Mouse (Mus musculus) myocyte (in vitro differentiated cells): ENCODE data around the gene Bicdl2. TPM values are rescaled to one million over a fixed set of nuclear protein-coding genes. Genes with fewer than 3 reads are reported as not detected.

Source experiments
- H3K27me3 ChIP-seq: one replicate; pipeline ENCODE4 v1.6.1; 2011; ENCODE audit not compliant: control insufficient read depth, insufficient read depth, insufficient read length
- H3K36me3 ChIP-seq: one replicate; pipeline ENCODE4 v1.6.1; 2011; ENCODE audit not compliant: control insufficient read depth, insufficient read depth
- H3K4me2 ChIP-seq: one replicate; pipeline ENCODE4 v1.6.1; 2011; ENCODE audit warnings: low read depth, control low read depth
- H3K4me3 ChIP-seq: one replicate; pipeline ENCODE4 v1.5.1; 2011; ENCODE audit warnings: mild to moderate bottlenecking, control low read depth, moderate library complexity
- H3K79me2 ChIP-seq: one replicate; pipeline ENCODE4 v1.6.1; 2011; ENCODE audit not compliant: control insufficient read depth, insufficient read depth
- H3ac ChIP-seq: one replicate; pipeline ENCODE4 v1.6.1; 2011; ENCODE audit not compliant: control insufficient read depth, insufficient read length
- CEBPB ChIP-seq: IDR thresholded peaks from 2 replicates; pipeline ENCODE4 v1.6.1; 2011; ENCODE audit warnings: mild to moderate bottlenecking, moderate library complexity; ENCODE audit not compliant: poor library complexity, insufficient read depth, severe bottlenecking
- E2F4 ChIP-seq: IDR thresholded peaks from one replicate; pipeline ENCODE4 v1.6.1; 2011; ENCODE audit warnings: mild to moderate bottlenecking, control low read depth, moderate library complexity; ENCODE audit not compliant: insufficient read depth
- MAX ChIP-seq: IDR thresholded peaks from one replicate; pipeline ENCODE4 v1.6.1; 2011; ENCODE audit warnings: low read depth, mild to moderate bottlenecking, control low read depth
- MYOD1 ChIP-seq, 3 experiments: IDR thresholded peaks; one replicate each; pipeline ENCODE4 v1.6.1; 2011; ENCODE audit warnings: control low read depth in 2 of 3, low read depth in 2 of 3, mild to moderate bottlenecking in 2 of 3, moderate library complexity in 1 of 3; ENCODE audit not compliant: insufficient read length in 2 of 3, control insufficient read depth in 1 of 3
- MYOG ChIP-seq, 3 experiments: IDR thresholded peaks; one replicate each; pipeline ENCODE4 v1.6.1; 2011; ENCODE audit warnings: control low read depth in 2 of 3, low read depth in 2 of 3, mild to moderate bottlenecking in 2 of 3; ENCODE audit not compliant: insufficient read length in 2 of 3, control insufficient read depth in 1 of 3, insufficient read depth in 1 of 3
- POLR2A ChIP-seq: IDR thresholded peaks from one replicate; pipeline ENCODE4 v1.6.1; 2011; ENCODE audit warnings: low read depth, mild to moderate bottlenecking, control low read depth, moderate library complexity; ENCODE audit not compliant: insufficient read length
- POLR2AphosphoS2 ChIP-seq: IDR thresholded peaks from one replicate; pipeline ENCODE4 v1.6.1; 2011; ENCODE audit warnings: low read depth, control low read depth; ENCODE audit not compliant: insufficient read length
- REST ChIP-seq: IDR thresholded peaks from one replicate; pipeline ENCODE4 v1.6.1; 2011; ENCODE audit warnings: mild to moderate bottlenecking, control low read depth, moderate library complexity; ENCODE audit not compliant: insufficient read depth, insufficient read length
- SRF ChIP-seq: IDR thresholded peaks from one replicate; pipeline ENCODE4 v1.6.1; 2011; ENCODE audit warnings: low read depth; ENCODE audit not compliant: control insufficient read depth, insufficient read length
- TCF12 ChIP-seq: IDR thresholded peaks from one replicate; pipeline ENCODE4 v1.6.1; 2011; ENCODE audit warnings: mild to moderate bottlenecking, control low read depth; ENCODE audit not compliant: poor library complexity, insufficient read depth, severe bottlenecking
- TCF3 ChIP-seq: IDR thresholded peaks from one replicate; pipeline ENCODE4 v1.6.1; 2011; ENCODE audit warnings: low read depth, control low read depth; ENCODE audit not compliant: insufficient read length
- USF1 ChIP-seq: IDR thresholded peaks from one replicate; pipeline ENCODE4 v1.6.1; 2011; ENCODE audit warnings: low read depth, mild to moderate bottlenecking, control low read depth, moderate library complexity
- polyA plus RNA-seq: library from polyadenylated mRNA; unstranded; fragments of >200 nt; fragmentation: generic; extraction: Trizol; gene quantifications from one replicate; pipeline ENCODE4 v1.2.1, GENCODE M21; 2012; ENCODE audit warnings: missing spikeins

Bicdl2 gene
- polyA plus RNA-seq, 1 experiment, result 0.14 TPM

- no peaks in the 10 kb centered on the region for H3K27me3 ChIP-seq
- peak overlapping the region; percentile 72 for H3ac ChIP-seq
- TF ChIP-seq POLR2AphosphoS2 (peak; percentile 71), TCF3 (peak; percentile 43), MYOG (IDR thresholded peaks at IDR 0.05; ENCODE audit: control insufficient read depth in 1 of 3, insufficient read depth in 1 of 3, insufficient read length in 2 of 3, low read depth in 2 of 3) (peak in 2 of 3 experiments; percentile 2 to 34), MYOD1 (IDR thresholded peaks at IDR 0.05; ENCODE audit: control insufficient read depth in 1 of 3, insufficient read length in 2 of 3, low read depth in 2 of 3) (peak in 1 of 3 experiments; percentile 63), REST (no peak), POLR2A (peak; percentile 51)
Measured at GRCm38 (mm10) chr17:23676473-23677031, 16.2 kb downstream of the Bicdl2 start.

GRCm38 (mm10) chr17:23677236-23677679 is 17.0 kb downstream of the Bicdl2 start, which contains the start of gene Tnfrsf12a:
Gene Tnfrsf12a, minus strand, starts transcription at chr17:23677468.
- peak within 1 kb of the TSS; percentile 72 for H3ac ChIP-seq
- no peaks in the 10 kb centered on the region for H3K27me3 ChIP-seq
- peak within 1 kb of the TSS; percentile 99 for H3K4me2 ChIP-seq
- peaks cover 3% of the 10 kb centered on the region for H3K36me3 ChIP-seq
- TF ChIP-seq USF1, result no peak
- TF ChIP-seq TCF12, result no peak
- no peak for TF ChIP-seq SRF
- peak in 1 of 3 experiments; percentile 34 for TF ChIP-seq MYOD1 (IDR thresholded peaks at IDR 0.05; ENCODE audit: control insufficient read depth in 1 of 3, insufficient read length in 2 of 3, low read depth in 2 of 3)
- TF ChIP-seq POLR2A, result peak; percentile 99
- TF ChIP-seq MYOG (IDR thresholded peaks at IDR 0.05; ENCODE audit: control insufficient read depth in 1 of 3, insufficient read depth in 1 of 3, insufficient read length in 2 of 3, low read depth in 2 of 3), result peak in 1 of 3 experiments; percentile 3
- no peak for TF ChIP-seq E2F4
- peak; percentile 3 for TF ChIP-seq MAX
- no peak for TF ChIP-seq TCF3
- TF ChIP-seq CEBPB, result no peak
- peak; percentile 100 for TF ChIP-seq POLR2AphosphoS2
- TF ChIP-seq REST, result peak; percentile 49
- peaks cover 28% of the 10 kb centered on the region for H3K79me2 ChIP-seq
- H3K4me3 ChIP-seq, result peak within 1 kb of the TSS; percentile 99

More at GRCm38 (mm10) chr17:23676473-23677031, 16.2 kb downstream of the Bicdl2 start:
- H3K36me3 ChIP-seq, result peaks cover 5% of the 10 kb centered on the region
- H3K4me3 ChIP-seq, result peak overlapping the region; percentile 99
- peaks cover 34% of the 10 kb centered on the region for H3K79me2 ChIP-seq
- H3K4me2 ChIP-seq, result peak overlapping the region; percentile 99

- Histone ChIP-seq H3K27me3 (no peaks in the 10 kb centered on the region), H3K79me2 (peaks cover 12% of the 10 kb centered on the region), H3K4me3 (no peak within 1 kb of the TSS), H3K36me3 (peaks cover 3% of the 10 kb centered on the region), H3ac (no peak within 1 kb of the TSS), H3K4me2 (peak within 1 kb of the TSS; percentile 97)
- TF ChIP-seq TCF12, result no peak
- no peak for TF ChIP-seq POLR2AphosphoS2
- no peak for TF ChIP-seq REST
- no peak for TF ChIP-seq POLR2A
- TF ChIP-seq USF1, result no peak
- no peak for TF ChIP-seq MAX
- no peak for TF ChIP-seq E2F4
- no peak for TF ChIP-seq SRF
- no peak for TF ChIP-seq TCF3
- TF ChIP-seq CEBPB, result no peak
- no peak for TF ChIP-seq MYOD1 (IDR thresholded peaks at IDR 0.05; ENCODE audit: control insufficient read depth in 1 of 3, insufficient read length in 2 of 3, low read depth in 2 of 3)
- TF ChIP-seq MYOG (IDR thresholded peaks at IDR 0.05; ENCODE audit: control insufficient read depth in 1 of 3, insufficient read depth in 1 of 3, insufficient read length in 2 of 3, low read depth in 2 of 3), result no peak
Measured at GRCm38 (mm10) chr17:23679127-23679835, 19.0 kb downstream of the Bicdl2 start, which contains the start of gene Cldn6. Gene Cldn6, plus strand, starts transcription at chr17:23679249.

GRCm38 (mm10) chr17:23680336-23680735 is 20.0 kb downstream of the Bicdl2 start:
- no peaks in the 10 kb centered on the region for H3K27me3 ChIP-seq
- H3K79me2 ChIP-seq, result peaks cover 3% of the 10 kb centered on the region
- H3K4me3 ChIP-seq, result no peak overlapping the region
- H3ac ChIP-seq, result no peak overlapping the region
- H3K4me2 ChIP-seq, result no peak overlapping the region
- H3K36me3 ChIP-seq, result no peaks in the 10 kb centered on the region
- no peak for TF ChIP-seq E2F4
- TF ChIP-seq USF1, result no peak
- TF ChIP-seq MYOG (IDR thresholded peaks at IDR 0.05; ENCODE audit: control insufficient read depth in 1 of 3, insufficient read depth in 1 of 3, insufficient read length in 2 of 3, low read depth in 2 of 3), result no peak
- TF ChIP-seq POLR2A, result no peak
- TF ChIP-seq SRF, result no peak
- TF ChIP-seq CEBPB, result no peak
- TF ChIP-seq TCF12, result no peak
- no peak for TF ChIP-seq REST
- TF ChIP-seq MAX, result no peak
- no peak for TF ChIP-seq MYOD1 (IDR thresholded peaks at IDR 0.05; ENCODE audit: control insufficient read depth in 1 of 3, insufficient read length in 2 of 3, low read depth in 2 of 3)
- no peak for TF ChIP-seq TCF3
- no peak for TF ChIP-seq POLR2AphosphoS2
